Mouse (Mus musculus) heart, postnatal 0 days (tissue): ENCODE data around the gene Cutal. TPM values are rescaled to one million over a fixed set of nuclear protein-coding genes. Genes with fewer than 3 reads are reported as not detected.

ENCODE experiments used
- ATAC-seq: fragments of 200-750 bp; cut with Nextera tagmentation; 2 replicates; pipeline ENCODE4 v1.8.0; 2017; ENCODE audit warnings: low read depth, moderate number of reproducible peaks, moderate library complexity; ENCODE audit not compliant: insufficient read depth
- DNase-seq: peaks from one replicate; pipeline ENCODE4 v3.0.0-alpha.2; 2016; ENCODE audit warnings: low spot score
- H3K27ac ChIP-seq: fragments of 300-500 bp; sonication (generic); 2 replicates; pipeline ENCODE4 v1.5.1; 2014; ENCODE audit warnings: low read depth, mild to moderate bottlenecking
- H3K27me3 ChIP-seq: fragments of 300-500 bp; sonication (generic); 2 replicates; pipeline ENCODE4 v1.6.1; 2014; ENCODE audit warnings: low read length, mixed read lengths; ENCODE audit not compliant: control insufficient read depth, insufficient read depth
- H3K36me3 ChIP-seq: fragments of 300-500 bp; sonication (generic); replicated peaks from 2 replicates; pipeline ENCODE4 v1.6.1; 2014; ENCODE audit warnings: low read length, mixed read lengths; ENCODE audit not compliant: control insufficient read depth, insufficient read depth
- H3K4me1 ChIP-seq: fragments of 300-500 bp; sonication (generic); 2 replicates; pipeline ENCODE4 v1.6.1; 2014; ENCODE audit warnings: antibody characterized with exemption; ENCODE audit not compliant: control insufficient read depth, insufficient read depth
- H3K4me2 ChIP-seq: fragments of 300-500 bp; sonication (generic); 2 replicates; pipeline ENCODE4 v1.6.1; 2014; ENCODE audit warnings: low read depth, mild to moderate bottlenecking, low read length, moderate library complexity
- H3K4me3 ChIP-seq: fragments of 300-500 bp; sonication (generic); 2 replicates; pipeline ENCODE4 v1.5.1; 2014; ENCODE audit warnings: low read depth, low read length
- H3K9ac ChIP-seq: fragments of 300-500 bp; sonication (generic); replicated peaks from 2 replicates; pipeline ENCODE4 v1.6.1; 2014; ENCODE audit warnings: low read depth, low read length, mixed read lengths
- H3K9me3 ChIP-seq: fragments of 300-500 bp; sonication (generic); replicated peaks from 2 replicates; pipeline ENCODE4 v1.6.1; 2016; ENCODE audit warnings: low read length; ENCODE audit not compliant: control insufficient read depth
- CTCF ChIP-seq: IDR thresholded peaks from 2 replicates; pipeline ENCODE4 v1.5.1; 2016; ENCODE audit warnings: antibody characterized with exemption, control low read depth, low read depth
- EP300 ChIP-seq: IDR thresholded peaks from 2 replicates; pipeline ENCODE4 v1.6.1; 2016; ENCODE audit warnings: antibody characterized with exemption, low read depth
- WGBS: fragments of 180-500 bp; shearing (Covaris S2); extraction: QIAGEN DNeasy Blood & Tissue Kit; methylation state at CpG from one replicate; pipeline ENCODE4 v1.1.7; 2014; 5-methylcytosine and 5-hydroxymethylcytosine counted together
- polyA plus RNA-seq: library from polyadenylated mRNA; unstranded; fragments of >200 nt; fragmentation: Nextera tagmentation; extraction: Ambion mirVana; gene quantifications from 2 replicates; pipeline ENCODE4 v1.2.1, GENCODE M21; 2015
- total RNA-seq: library from RNA; depleted of rRNA; stranded (reverse); fragments of >200 nt; gene quantifications from 2 replicates; pipeline ENCODE4 v1.2.3, GENCODE M21; 2014; ENCODE audit warnings: low replicate concordance

Gene Cutal
- total and polyA plus RNA-seq, 2 experiments from 2014 or later: 0.19 to 0.25 TPM

DNA sequence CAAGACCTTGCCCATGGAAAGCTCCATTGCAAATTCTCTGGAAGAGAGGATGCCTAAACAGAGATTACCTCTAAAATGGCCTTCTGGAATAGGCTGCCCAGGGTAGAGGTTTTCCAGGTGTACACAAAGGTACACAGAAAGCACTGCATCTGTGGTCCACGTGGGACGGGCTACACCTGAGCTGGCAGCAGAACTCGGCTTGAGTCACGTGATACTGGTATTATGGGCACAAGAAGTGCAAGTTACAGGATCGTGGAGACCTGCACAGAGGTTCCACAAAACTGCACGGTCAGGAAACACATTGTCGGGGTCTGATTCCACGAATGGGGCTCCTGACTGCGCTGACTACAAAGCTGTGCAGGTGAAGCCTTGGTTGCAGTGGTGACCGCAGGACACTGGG lies 5.9 kb downstream of the Cutal start:
- Histone ChIP-seq H3K36me3 (no peaks in the 10 kb centered on the region), H3K9ac (no peak overlapping the region), H3K27me3 (no peaks in the 10 kb centered on the region), H3K4me2 (no peak overlapping the region), H3K9me3 (no peaks in the 10 kb centered on the region), H3K4me1 (no peaks in the 10 kb centered on the region), H3K4me3 (no peak overlapping the region), H3K27ac (no peak overlapping the region)
- ATAC-seq (no peak), DNase-seq (no peak)
- 79% methylated on average over 10 of the region's 10 CpGs for WGBS
- TF ChIP-seq CTCF (no peak), EP300 (no peak)

DNA sequence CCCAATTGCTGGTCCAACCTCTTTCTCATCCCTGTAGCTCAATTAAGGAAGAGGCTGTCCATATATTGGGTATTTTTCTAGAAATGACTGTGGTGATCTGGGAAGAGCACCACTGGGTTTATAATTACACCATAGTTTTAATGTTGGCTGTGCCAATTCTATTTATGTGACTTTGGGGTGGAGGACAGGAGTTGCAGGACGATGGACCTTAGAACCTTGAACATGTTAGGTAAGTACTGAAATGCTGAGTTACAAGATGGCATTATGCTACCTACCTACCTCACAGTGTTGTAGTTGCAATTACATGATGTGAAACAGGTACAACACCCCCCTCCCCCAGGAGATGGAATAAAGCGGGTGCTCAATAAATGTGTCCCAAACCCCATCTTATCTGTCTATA lies 8.6 kb downstream of the Cutal start:
- ATAC-seq (no peak), DNase-seq (no peak)
- Histone ChIP-seq H3K27ac (no peak overlapping the region), H3K36me3 (no peaks in the 10 kb centered on the region), H3K27me3 (no peaks in the 10 kb centered on the region), H3K9ac (no peak overlapping the region), H3K4me2 (no peak overlapping the region), H3K4me1 (no peaks in the 10 kb centered on the region), H3K4me3 (no peak overlapping the region), H3K9me3 (no peaks in the 10 kb centered on the region)
- 73% methylated on average over 2 of the region's 2 CpGs for WGBS
- TF ChIP-seq EP300 (no peak), CTCF (no peak)

DNA sequence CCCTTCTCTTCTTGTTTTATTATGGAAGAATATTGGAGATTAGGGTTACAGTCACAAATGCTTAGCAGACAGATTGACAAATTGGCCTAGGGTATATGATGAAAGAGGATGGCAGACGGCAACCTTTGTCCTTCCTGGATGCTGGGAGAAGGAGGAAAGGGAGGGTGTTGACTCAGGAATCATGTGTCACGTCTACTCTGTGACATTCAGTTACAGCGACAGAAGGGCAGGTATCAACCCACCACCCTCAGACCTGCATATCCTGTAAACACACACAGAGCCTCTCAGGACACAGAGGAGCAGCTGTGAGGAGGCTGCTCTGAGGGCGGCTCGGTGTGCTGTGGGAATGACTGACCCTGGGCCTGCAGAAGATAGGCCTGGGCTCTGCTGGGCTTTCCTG lies 9.0 kb downstream of the Cutal start:
- no peaks in the 10 kb centered on the region for H3K4me1 ChIP-seq
- WGBS: 39% methylated on average over 5 of the region's 5 CpGs

GRCm38 (mm10) chr2:34884186-34884585 lies 10.0 kb downstream of the Cutal start:
- DNase-seq (no peak), ATAC-seq (no peak)
- H3K4me1 ChIP-seq: no peaks in the 10 kb centered on the region

More for the DNA sequence above, 9.0 kb downstream of the Cutal start:
- Histone ChIP-seq H3K36me3 (no peaks in the 10 kb centered on the region), H3K4me2 (no peak overlapping the region), H3K4me3 (no peak overlapping the region), H3K27me3 (no peaks in the 10 kb centered on the region), H3K27ac (no peak overlapping the region), H3K9me3 (no peaks in the 10 kb centered on the region), H3K9ac (no peak overlapping the region)
- DNase-seq (no peak), ATAC-seq (no peak)
- TF ChIP-seq EP300: no peak
- TF ChIP-seq CTCF: no peak

GRCm38 (mm10) chr2:34893950-34894349 lies 19.8 kb downstream of the Cutal start:
- Histone ChIP-seq H3K36me3 (no peaks in the 10 kb centered on the region; the same call in 1 of the 2 replicates), H3K4me3 (no peak overlapping the region), H3K27ac (no peak overlapping the region), H3K4me1 (no peaks in the 10 kb centered on the region), H3K4me2 (no peak overlapping the region), H3K27me3 (no peaks in the 10 kb centered on the region), H3K9ac (no peak overlapping the region), H3K9me3 (no peaks in the 10 kb centered on the region)
- ATAC-seq (no peak), DNase-seq (no peak)
- whole genome bisulfite sequencing: 62% methylated on average over 5 of the region's 5 CpGs
- TF ChIP-seq CTCF (no peak), EP300 (no peak)

More at GRCm38 (mm10) chr2:34884186-34884585, 10.0 kb downstream of the Cutal start:
- WGBS: 64% methylated on average over 2 of the region's 2 CpGs
- H3K9ac ChIP-seq: no peak overlapping the region
- H3K4me2 ChIP-seq: no peak overlapping the region
- no peak for TF ChIP-seq CTCF
- no peak for TF ChIP-seq EP300
- no peak overlapping the region for H3K27ac ChIP-seq
- no peaks in the 10 kb centered on the region for H3K36me3 ChIP-seq
- H3K9me3 ChIP-seq: no peaks in the 10 kb centered on the region
- H3K4me3 ChIP-seq: no peak overlapping the region
- no peaks in the 10 kb centered on the region for H3K27me3 ChIP-seq

- no peaks in the 10 kb centered on the region for H3K27me3 ChIP-seq
- no peaks in the 10 kb centered on the region; the same call in 1 of the 2 replicates for H3K36me3 ChIP-seq
- ATAC-seq: no peak
- 70% methylated on average over 19 of the region's 19 CpGs for WGBS
- no peak for DNase-seq
- no peak overlapping the region for H3K4me3 ChIP-seq
- H3K9ac ChIP-seq: no peak overlapping the region
- TF ChIP-seq CTCF (no peak), EP300 (no peak)
- no peak overlapping the region for H3K4me2 ChIP-seq
- H3K9me3 ChIP-seq: no peaks in the 10 kb centered on the region
- H3K4me1 ChIP-seq: no peaks in the 10 kb centered on the region
- no peak overlapping the region for H3K27ac ChIP-seq
These were observed 21.4 kb downstream of the Cutal start for GRCm38 (mm10) chr2:34895503-34896113.
